Mouse (Mus musculus): ENCODE data around the gene Selenos. TPM values are rescaled to one million over a fixed set of nuclear protein-coding genes. Genes with fewer than 3 reads are reported as not detected.

The Selenos gene
- total and polyA plus RNA-seq, 3 experiments: 79.9 to 103 TPM; not detected in 1

DNA sequence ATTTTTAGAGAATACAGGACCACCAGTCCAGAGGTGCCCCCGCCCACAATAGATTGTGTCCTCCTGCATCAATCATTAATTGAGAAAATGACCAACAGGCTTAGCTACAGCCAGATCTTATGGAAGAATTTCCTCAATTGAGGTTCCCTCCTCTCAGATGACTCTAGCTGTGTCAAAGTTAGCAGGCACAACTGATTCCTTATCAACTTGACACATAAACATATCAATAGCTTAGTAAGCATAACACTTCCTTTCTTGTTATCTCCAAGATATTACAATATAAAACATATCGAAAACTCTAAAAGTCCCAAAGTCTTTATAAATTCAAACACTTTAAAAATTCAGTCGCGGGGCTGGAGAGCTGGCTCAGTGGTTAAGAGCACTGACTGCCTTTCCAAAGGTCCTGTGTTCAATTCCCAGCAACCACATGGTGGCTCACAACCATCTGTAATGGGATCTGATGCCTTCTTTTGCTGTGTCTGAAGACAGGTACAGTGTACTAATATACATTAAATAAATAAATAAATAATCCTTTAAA lies 25.4 kb upstream of the Selenos start:
- no peak overlapping the region for H3K9ac ChIP-seq (ENCODE audit: control insufficient read depth, low read depth, low read length, poor library complexity, severe bottlenecking)
- no peaks in the 10 kb centered on the region for H3K79me2 ChIP-seq (ENCODE audit: control insufficient read depth, insufficient read depth, low read length, poor library complexity)
- peaks cover 0 to 3% of the 10 kb centered on the region in 2 experiments; a peak in 2 of 4 replicates for H3K36me3 ChIP-seq (ENCODE audit: control insufficient read depth in 1 of 2, insufficient read depth in 2 of 2, low read length in 2 of 2)
- DNase-seq (ENCODE audit: low read depth, low spot score): peak; percentile 51
- no peaks in the 10 kb centered on the region for H3K9me3 ChIP-seq (replicated peaks; ENCODE audit: insufficient read depth, low read length)
- peaks cover 2 to 7% of the 10 kb centered on the region in 2 experiments; a peak in 3 of 4 replicates for H3K4me1 ChIP-seq (ENCODE audit: control insufficient read depth in 1 of 2, insufficient read depth in 2 of 2, low read length in 2 of 2)
- peak; percentile 72 for TF ChIP-seq RCOR1 (IDR thresholded peaks at IDR 0.05; ENCODE audit: low read depth, low read length)
- no peak for TF ChIP-seq KAT2A (conservative IDR thresholded peaks at IDR 0.05; ENCODE audit: low read depth, low read length)
- TF ChIP-seq MXI1 (IDR thresholded peaks at IDR 0.05; ENCODE audit: low read depth, low read length): no peak
- no peak for TF ChIP-seq CHD1 (IDR thresholded peaks at IDR 0.05; ENCODE audit: low read depth, low read length)
- no peak for TF ChIP-seq HCFC1 (IDR thresholded peaks at IDR 0.05; ENCODE audit: low read depth, low read length)
- TF ChIP-seq GATA1 (IDR thresholded peaks at IDR 0.05; ENCODE audit: low read depth, low read length): peak; percentile 93
- TF ChIP-seq MYB (IDR thresholded peaks at IDR 0.05; ENCODE audit: low read depth, low read length): 0 out of 2 replicates have a peak, but pooled peaks have one; percentile 17
- peak; percentile 37 for TF ChIP-seq TAL1 (IDR thresholded peaks at IDR 0.05; ENCODE audit: low read length)
- peak; percentile 72 for TF ChIP-seq TBP (IDR thresholded peaks at IDR 0.05; ENCODE audit: low read depth, low read length)
- TF ChIP-seq TCF12 (IDR thresholded peaks at IDR 0.05; ENCODE audit: low read depth, low read length): peak; percentile 95
- TF ChIP-seq MAFK (IDR thresholded peaks at IDR 0.05; ENCODE audit: borderline replicate concordance, low read depth, low read length): peak; percentile 61; the same call in 1 of the 2 replicates
- no peak for TF ChIP-seq POLR2AphosphoS2 (IDR thresholded peaks at IDR 0.05; ENCODE audit: low read length)
- TF ChIP-seq MEF2A (IDR thresholded peaks at IDR 0.05; ENCODE audit: extremely low read depth, insufficient replicate concordance, low read depth, low read length, poor library complexity, severe bottlenecking): no peak
- no peak for TF ChIP-seq CHD2 (IDR thresholded peaks at IDR 0.05; ENCODE audit: low read length)
- peak; percentile 92 to 93 for TF ChIP-seq EP300 (IDR thresholded peaks at IDR 0.05; ENCODE audit: low read depth in 1 of 2, low read length in 2 of 2)
- no peak for TF ChIP-seq RAD21 (IDR thresholded peaks at IDR 0.05; ENCODE audit: low read depth, low read length)
- no peak for TF ChIP-seq MAX (IDR thresholded peaks at IDR 0.05; ENCODE audit: low read length)
- TF ChIP-seq POLR2AphosphoS5 (IDR thresholded peaks at IDR 0.05; ENCODE audit: borderline replicate concordance, low read depth, low read length): no peak
- TF ChIP-seq UBTF (IDR thresholded peaks at IDR 0.05; ENCODE audit: borderline replicate concordance, insufficient read depth, low read depth, low read length): no peak
- peak; percentile 86 for TF ChIP-seq ETS1 (IDR thresholded peaks at IDR 0.05; ENCODE audit: low read depth, low read length)
- TF ChIP-seq ELF1 (IDR thresholded peaks at IDR 0.05; ENCODE audit: low read depth, low read length): peak; percentile 19; the same call in 1 of the 2 replicates
- no peak for TF ChIP-seq JUND (IDR thresholded peaks at IDR 0.05; ENCODE audit: low read depth, low read length)
- TF ChIP-seq ZNF384 (IDR thresholded peaks at IDR 0.05; ENCODE audit: low read depth, low read length): no peak
- peak overlapping the region; percentile 71 for H3K27ac ChIP-seq (ENCODE audit: control insufficient read depth, low read depth, low read length)
- H3K27me3 ChIP-seq (ENCODE audit: control insufficient read depth in 1 of 2, insufficient read depth in 2 of 2, low read length in 2 of 2): no peaks in the 10 kb centered on the region
- no peak overlapping the region for H3K4me3 ChIP-seq (ENCODE audit: control insufficient read depth in 1 of 2, insufficient read depth in 1 of 2, low read depth in 2 of 2, low read length in 2 of 2)
